Mouse (Mus musculus) kidney, adult 2 months (tissue): ENCODE measurements around the gene Arpp21.

Experiments
- CTCF ChIP-seq: fragments of 200-500 bp; conservative IDR thresholded peaks from 2 replicates; pipeline ENCODE4 v1.5.1; 2011; ENCODE audit warnings: low read depth, mild to moderate bottlenecking, control low read depth, low read length, moderate library complexity, mixed read lengths; ENCODE audit not compliant: insufficient read depth, insufficient read length
- POLR2A ChIP-seq: fragments of 200-500 bp; IDR thresholded peaks from one replicate; pipeline ENCODE4 v1.6.1; 2011; ENCODE audit warnings: low read depth, low read length, control low read depth

DNA sequence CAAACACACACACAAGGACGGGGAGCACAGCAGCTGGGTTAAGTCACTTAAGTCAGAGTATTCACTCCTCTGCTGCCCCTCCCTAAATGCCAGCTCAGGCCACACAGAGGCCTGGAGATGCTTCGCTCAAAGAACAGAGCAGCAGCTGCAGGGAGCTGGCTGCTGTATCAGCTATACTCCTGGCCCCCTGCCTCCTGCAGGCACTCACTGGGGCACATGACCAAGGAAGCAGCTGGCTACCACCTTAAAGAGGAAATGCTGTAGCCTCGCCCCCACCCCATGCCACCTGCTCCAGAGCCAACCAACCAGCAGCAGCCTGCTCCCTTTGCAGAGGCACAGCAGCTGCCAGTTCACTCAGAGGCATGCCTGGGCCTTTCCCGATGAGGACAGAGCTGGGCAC, 28.0 kb downstream of the Arpp21 start:
- TF ChIP-seq CTCF (no peak), POLR2A (no peak)
